In genomic region chr17:62297393-62298060, GRCm38 (mm10) we compare ENCODE assay signal across 21 mouse cellular contexts.
DNase-seq lines count a peak whose midpoint lies in the region; ATAC-seq and TF ChIP-seq lines count a peak whose summit lies in the region.
"Had no signal": no experiment of that assay in that cellular context is flagged by ENCODE, and none has a peak within 500 bp of the region (broad histone marks: within the 10 kb centered on the region; RNA-seq: fewer than 3 reads in every experiment).

No protein-coding gene starts in this region.

- peak; percentile 33; the same call in 1 of the 2 replicates for ATAC-seq in heart, postnatal 0 days (ENCODE audit: insufficient read depth, low read depth)
- no peak for ATAC-seq in heart, embryonic 11.5 days (replicated peaks; ENCODE audit: insufficient number of reproducible peaks, low FRiP score, low TSS enrichment)
- no peak; the same call in 1 of the 2 replicates for ATAC-seq in lung, postnatal 0 days
- peak; percentile 19; the same call in 1 of the 2 replicates for ATAC-seq in embryonic facial prominence, embryonic 15.5 days (ENCODE audit: insufficient number of reproducible peaks, low FRiP score, low TSS enrichment, low read depth)
- ATAC-seq: activated CD4-positive, CD25-positive, alpha-beta regulatory T cell, adult 4 months; forebrain, embryonic 13.5 days; midbrain, embryonic 15.5 days had no signal

- H3K4me1 ChIP-seq in heart, postnatal 0 days (ENCODE audit: control insufficient read depth, insufficient read depth), result no peaks in the 10 kb centered on the region
- no peaks in the 10 kb centered on the region for H3K4me1 ChIP-seq in heart, embryonic 11.5 days (ENCODE audit: control insufficient read depth, insufficient read depth, low read length)
- H3K4me1 ChIP-seq in lung, postnatal 0 days (ENCODE audit: insufficient read depth, low read depth, low read length), result no peaks in the 10 kb centered on the region
- no peaks in the 10 kb centered on the region for H3K4me1 ChIP-seq in lung, adult 2 months (ENCODE audit: control insufficient read depth, insufficient read depth, low read length)
- H3K4me1 ChIP-seq in embryonic facial prominence, embryonic 15.5 days, result no peaks in the 10 kb centered on the region
- H3K4me1 ChIP-seq: forebrain, embryonic 13.5 days; midbrain, embryonic 15.5 days; neural tube, embryonic 15.5 days; stomach, embryonic 15.5 days had no signal

- no peak overlapping the region for H3K4me2 ChIP-seq in heart, postnatal 0 days (ENCODE audit: low read depth, low read length)
- no peak overlapping the region for H3K4me2 ChIP-seq in heart, embryonic 11.5 days
- H3K4me2 ChIP-seq in lung, postnatal 0 days (replicated peaks; ENCODE audit: low read depth, low read length), result no peak overlapping the region
- H3K4me2 ChIP-seq in embryonic facial prominence, embryonic 15.5 days (replicated peaks), result no peak overlapping the region
- H3K4me2 ChIP-seq: forebrain, embryonic 13.5 days; midbrain, embryonic 15.5 days; neural tube, embryonic 15.5 days; stomach, embryonic 15.5 days had no signal

- no peak overlapping the region for H3K27ac ChIP-seq in heart, postnatal 0 days (ENCODE audit: low read depth)
- no peak overlapping the region for H3K27ac ChIP-seq in heart, embryonic 11.5 days (ENCODE audit: low read depth, low read length)
- H3K27ac ChIP-seq in lung, postnatal 0 days (ENCODE audit: low read length), result no peak overlapping the region
- no peak overlapping the region for H3K27ac ChIP-seq in embryonic facial prominence, embryonic 15.5 days (replicated peaks)
- H3K27ac ChIP-seq: forebrain, embryonic 13.5 days; midbrain, embryonic 15.5 days; neural tube, embryonic 15.5 days; stomach, embryonic 15.5 days had no signal

- no peak for TF ChIP-seq POLR2A in lung, adult 2 months (IDR thresholded peaks at IDR 0.05; ENCODE audit: borderline replicate concordance, extremely low read depth, low read depth, low read length)

- no peaks in the 10 kb centered on the region for H3K27me3 ChIP-seq in heart, postnatal 0 days (ENCODE audit: control insufficient read depth, insufficient read depth, low read length)
- H3K27me3 ChIP-seq in heart, embryonic 11.5 days (ENCODE audit: control insufficient read depth, insufficient read depth, low read length), result no peaks in the 10 kb centered on the region
- H3K27me3 ChIP-seq in lung, postnatal 0 days (replicated peaks; ENCODE audit: insufficient read depth, low read length), result no peaks in the 10 kb centered on the region
- no peaks in the 10 kb centered on the region for H3K27me3 ChIP-seq in embryonic facial prominence, embryonic 15.5 days
- H3K27me3 ChIP-seq: forebrain, embryonic 13.5 days; midbrain, embryonic 15.5 days; neural tube, embryonic 15.5 days; stomach, embryonic 15.5 days had no signal

- H3K9me3 ChIP-seq in heart, postnatal 0 days (replicated peaks; ENCODE audit: control insufficient read depth, low read length), result no peaks in the 10 kb centered on the region
- H3K9me3 ChIP-seq in heart, embryonic 11.5 days (replicated peaks; ENCODE audit: control insufficient read depth, low read length), result no peaks in the 10 kb centered on the region
- no peaks in the 10 kb centered on the region for H3K9me3 ChIP-seq in lung, postnatal 0 days (ENCODE audit: low read length)
- H3K9me3 ChIP-seq in embryonic facial prominence, embryonic 15.5 days (replicated peaks), result no peaks in the 10 kb centered on the region
- H3K9me3 ChIP-seq: forebrain, embryonic 13.5 days; midbrain, embryonic 15.5 days; neural tube, embryonic 15.5 days; stomach, embryonic 15.5 days had no signal

- DNase-seq in heart, postnatal 0 days (ENCODE audit: low spot score), result peak; percentile 16
- peak; percentile 31 for DNase-seq in lung, postnatal 0 days (ENCODE audit: low spot score)
- no peak for DNase-seq in lung, adult 2 months
- DNase-seq in right cerebral cortex, postnatal 10 days (ENCODE audit: low spot score in 2 of 2), result no peak
- no peak for DNase-seq in spleen, adult 18-20 months
- DNase-seq: adrenal gland, postnatal 10 days; cerebellum, adult 11 months; cerebellum, postnatal 14 days; gastrocnemius, postnatal 10 days; heart, adult 18-20 months; kidney, adult 11 months; liver; right cerebral cortex, postnatal 25 days; thymus, adult 18-20 months had no signal

- no peak for TF ChIP-seq CTCF in heart, postnatal 0 days (IDR thresholded peaks at IDR 0.05; ENCODE audit: low read depth)
- TF ChIP-seq CTCF in lung, postnatal 0 days (IDR thresholded peaks at IDR 0.05), result no peak
- no peak for TF ChIP-seq CTCF in lung, adult 2 months (IDR thresholded peaks at IDR 0.05; ENCODE audit: insufficient read depth, low read length)

- 39% methylated on average over 7 of the region's 7 CpGs for WGBS in heart, postnatal 0 days
- 71% methylated on average over 7 of the region's 7 CpGs for WGBS in heart, embryonic 11.5 days (ENCODE audit: insufficient replicate concordance)
- 56% methylated on average over 7 of the region's 7 CpGs for WGBS in lung, postnatal 0 days
- WGBS in lung, adult 2 months, result 56% methylated on average over 7 of the region's 7 CpGs
- WGBS in embryonic facial prominence, embryonic 15.5 days, result 46% methylated on average over 7 of the region's 7 CpGs

- H3K36me3 ChIP-seq in heart, postnatal 0 days (replicated peaks; ENCODE audit: control insufficient read depth, insufficient read depth, low read length), result no peaks in the 10 kb centered on the region
- H3K36me3 ChIP-seq in heart, embryonic 11.5 days (ENCODE audit: control insufficient read depth, insufficient read depth, low read length), result no peaks in the 10 kb centered on the region
- H3K36me3 ChIP-seq in lung, postnatal 0 days (ENCODE audit: insufficient read depth, low read length), result no peaks in the 10 kb centered on the region
- no peaks in the 10 kb centered on the region for H3K36me3 ChIP-seq in embryonic facial prominence, embryonic 15.5 days
- H3K36me3 ChIP-seq: midbrain, embryonic 15.5 days; neural tube, embryonic 15.5 days; stomach, embryonic 15.5 days had no signal

- no peak overlapping the region for H3K4me3 ChIP-seq in heart, postnatal 0 days (ENCODE audit: low read depth, low read length)
- H3K4me3 ChIP-seq in heart, embryonic 11.5 days (ENCODE audit: low read depth, low read length), result no peak overlapping the region
- no peak overlapping the region for H3K4me3 ChIP-seq in lung, postnatal 0 days (ENCODE audit: low read depth, low read length)
- H3K4me3 ChIP-seq in lung, adult 2 months (replicated peaks; ENCODE audit: extremely low read depth, low read depth, low read length), result no peak overlapping the region
- H3K4me3 ChIP-seq in embryonic facial prominence, embryonic 15.5 days (replicated peaks), result no peak overlapping the region
- H3K4me3 ChIP-seq: forebrain, embryonic 13.5 days; midbrain, embryonic 15.5 days; neural tube, embryonic 15.5 days; stomach, embryonic 15.5 days had no signal

- no peak overlapping the region for H3K9ac ChIP-seq in heart, postnatal 0 days (replicated peaks; ENCODE audit: low read depth, low read length)
- no peak overlapping the region for H3K9ac ChIP-seq in heart, embryonic 11.5 days (ENCODE audit: low read depth, low read length)
- H3K9ac ChIP-seq in lung, postnatal 0 days (replicated peaks; ENCODE audit: low read depth), result no peak overlapping the region
- no peak overlapping the region for H3K9ac ChIP-seq in embryonic facial prominence, embryonic 15.5 days
- H3K9ac ChIP-seq: forebrain, embryonic 13.5 days; midbrain, embryonic 15.5 days; neural tube, embryonic 15.5 days; stomach, embryonic 15.5 days had no signal

- no peak for TF ChIP-seq EP300 in heart, postnatal 0 days (IDR thresholded peaks at IDR 0.05; ENCODE audit: low read depth)
- no peak for TF ChIP-seq EP300 in lung, postnatal 0 days (IDR thresholded peaks at IDR 0.05)

Comparison
In these comparisons a context has a peak if more than half of its experiments do, and no peak if none do; other contexts are left out.
1. ATAC-seq: peak in heart, postnatal 0 days (single experiment) and embryonic facial prominence, embryonic 15.5 days (single experiment); none in heart, embryonic 11.5 days (single experiment) and lung, postnatal 0 days (single experiment).
2. DNase-seq: peak in heart, postnatal 0 days (single experiment) and lung, postnatal 0 days (single experiment); none in lung, adult 2 months (single experiment), right cerebral cortex, postnatal 10 days (0 of 2) and spleen, adult 18-20 months (0 of 2).